Mouse (Mus musculus) urinary bladder, postnatal 14 days (tissue): Measurements from ENCODE around the gene Wdr48.
A peak's percentile ranks its signal among the peaks of the same experiment; 100 is the strongest.

Source experiments
- DNase-seq: peaks from one replicate; pipeline ENCODE4 v3.0.0; 2021; ENCODE audit warnings: low spot score

The Wdr48 gene

GRCm38 (mm10) chr9:119925120-119925657 lies 30.5 kb downstream of the Wdr48 start:
- DNase-seq, result no peak

GRCm38 (mm10) chr9:119925729-119926128 lies 31.1 kb downstream of the Wdr48 start:
- DNase-seq, result no peak

- no peak for DNase-seq
Observed at GRCm38 (mm10) chr9:119926497-119926896, 31.8 kb downstream of the Wdr48 start.

GRCm38 (mm10) chr9:119932358-119932757 lies 37.7 kb downstream of the Wdr48 start:
- DNase-seq, result peak; percentile 39

- DNase-seq, result no peak
Observed at GRCm38 (mm10) chr9:119933675-119934074, 39.0 kb downstream of the Wdr48 start.

GRCm38 (mm10) chr9:119937005-119937773 lies 42.5 kb downstream of the Wdr48 start, which contains the start of the genes Gorasp1 and Ttc21a:
Gene Gorasp1, minus strand, starts transcription at chr9:119937565.
Gene Ttc21a, plus strand, starts transcription at chr9:119937606.
- DNase-seq, result peak; percentile 97

GRCm38 (mm10) chr9:119938496-119938895 lies 43.8 kb downstream of the Wdr48 start:
- no peak for DNase-seq

- DNase-seq, result no peak
Observed at GRCm38 (mm10) chr9:119939646-119940045, 45.0 kb downstream of the Wdr48 start.

- DNase-seq, result no peak
Observed at GRCm38 (mm10) chr9:119941407-119941806, 46.7 kb downstream of the Wdr48 start.

GRCm38 (mm10) chr9:119941861-119942260 lies 47.2 kb downstream of the Wdr48 start:
- DNase-seq, result no peak

GRCm38 (mm10) chr9:119943326-119943725 lies 48.6 kb downstream of the Wdr48 start:
- no peak for DNase-seq

- no peak for DNase-seq
Observed at GRCm38 (mm10) chr9:119945173-119945900, 50.7 kb downstream of the Wdr48 start.

- no peak for DNase-seq
Observed at GRCm38 (mm10) chr9:119948804-119949203, 54.1 kb downstream of the Wdr48 start.

GRCm38 (mm10) chr9:119950434-119950833 lies 55.8 kb downstream of the Wdr48 start:
- DNase-seq, result no peak

GRCm38 (mm10) chr9:119951388-119951787 lies 56.7 kb downstream of the Wdr48 start:
- DNase-seq, result no peak

- no peak for DNase-seq
Observed at GRCm38 (mm10) chr9:119958835-119959234, 64.2 kb downstream of the Wdr48 start.

GRCm38 (mm10) chr9:119962216-119962615 lies 67.5 kb downstream of the Wdr48 start:
- DNase-seq, result no peak

- DNase-seq, result peak; percentile 71
Observed at GRCm38 (mm10) chr9:119962987-119963667, 68.4 kb downstream of the Wdr48 start.

- no peak for DNase-seq
Observed at GRCm38 (mm10) chr9:119964206-119964605, 69.5 kb downstream of the Wdr48 start.

- DNase-seq, result no peak
Observed at GRCm38 (mm10) chr9:119965186-119965585, 70.5 kb downstream of the Wdr48 start.

GRCm38 (mm10) chr9:119966221-119966910 lies 71.7 kb downstream of the Wdr48 start:
- DNase-seq, result no peak

GRCm38 (mm10) chr9:119969811-119970210 lies 75.1 kb downstream of the Wdr48 start:
- no peak for DNase-seq
